Mouse (Mus musculus) forebrain, embryonic 15.5 days (tissue): Measurements from ENCODE around the gene Themis. TPM values are rescaled to one million over a fixed set of nuclear protein-coding genes. Genes with fewer than 3 reads are reported as not detected.

Experiments used
- ATAC-seq: fragments of 200-750 bp; cut with Nextera tagmentation; replicated peaks from 2 replicates; pipeline ENCODE4 v1.8.0; 2017; ENCODE audit warnings: mild to moderate bottlenecking, moderate TSS enrichment, moderate library complexity
- H3K27ac ChIP-seq: fragments of 300-500 bp; sonication (generic); replicated peaks from 2 replicates; pipeline ENCODE4 v1.5.1; 2015; ENCODE audit warnings: mild to moderate bottlenecking, inconsistent platforms
- H3K27me3 ChIP-seq: fragments of 300-500 bp; sonication (generic); 2 replicates; pipeline ENCODE4 v1.6.1; 2015; ENCODE audit warnings: inconsistent platforms
- H3K36me3 ChIP-seq: fragments of 300-500 bp; sonication (generic); 2 replicates; pipeline ENCODE4 v1.6.1; 2015; ENCODE audit warnings: mild to moderate bottlenecking, inconsistent platforms
- H3K4me1 ChIP-seq: fragments of 300-500 bp; sonication (generic); 2 replicates; pipeline ENCODE4 v1.6.1; 2015; ENCODE audit warnings: inconsistent platforms
- H3K4me2 ChIP-seq: fragments of 300-500 bp; sonication (generic); replicated peaks from 2 replicates; pipeline ENCODE4 v1.6.1; 2015; ENCODE audit warnings: mild to moderate bottlenecking, inconsistent platforms
- H3K4me3 ChIP-seq: fragments of 300-500 bp; sonication (generic); 2 replicates; pipeline ENCODE4 v1.5.1; 2015; ENCODE audit warnings: mild to moderate bottlenecking, inconsistent platforms
- H3K9ac ChIP-seq: fragments of 300-500 bp; sonication (generic); replicated peaks from 2 replicates; pipeline ENCODE4 v1.6.1; 2015; ENCODE audit warnings: mild to moderate bottlenecking, inconsistent platforms
- H3K9me3 ChIP-seq: fragments of 300-500 bp; sonication (generic); 2 replicates; pipeline ENCODE4 v1.6.1; 2016; ENCODE audit warnings: inconsistent platforms
- WGBS: fragments of 180-500 bp; shearing (Covaris S2); methylation state at CpG from one replicate; pipeline ENCODE4 v1.1.7; 2015; ENCODE audit warnings: mixed read lengths; 5-methylcytosine and 5-hydroxymethylcytosine counted together
- polyA plus RNA-seq: library from polyadenylated mRNA; unstranded; fragments of >200 nt; fragmentation: Nextera tagmentation; extraction: Ambion mirVana; gene quantifications from 2 replicates; pipeline ENCODE4 v1.2.1, GENCODE M21; 2015

Gene Themis
- polyA plus RNA-seq, 1 experiment from 2014 or later: 0.06 TPM

DNA sequence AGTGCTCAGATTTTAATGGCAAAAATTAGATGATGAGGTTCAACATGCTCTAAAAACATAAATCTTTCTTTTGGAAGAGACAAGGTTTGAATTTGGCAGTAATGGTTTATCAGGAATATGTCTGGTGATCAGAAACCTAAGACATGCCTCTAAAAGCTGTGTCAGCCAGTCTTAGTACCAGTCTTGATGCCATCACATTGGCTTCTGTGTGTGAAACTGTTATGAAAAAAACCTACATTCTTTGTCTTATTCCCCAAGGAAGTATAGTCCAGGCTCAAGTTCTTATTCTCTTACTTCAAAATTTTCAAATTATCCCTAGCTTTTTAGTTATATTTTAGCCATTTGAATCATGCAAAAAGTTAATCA lies 144.4 kb downstream of the Themis start:
- H3K27me3 ChIP-seq: no peaks in the 10 kb centered on the region
- ATAC-seq: peak; percentile 53; the same call in 1 of the 2 replicates

GRCm38 (mm10) chr10:28816160-28816559 lies 148.0 kb downstream of the Themis start:
- Histone ChIP-seq H3K4me3 (no peak overlapping the region), H3K27ac (no peak overlapping the region), H3K36me3 (no peaks in the 10 kb centered on the region), H3K4me2 (no peak overlapping the region), H3K9ac (no peak overlapping the region), H3K27me3 (no peaks in the 10 kb centered on the region), H3K4me1 (no peaks in the 10 kb centered on the region), H3K9me3 (no peaks in the 10 kb centered on the region)
- ATAC-seq: no peak
- WGBS: 72% methylated on average over 4 of the region's 4 CpGs

More for the DNA sequence above, 144.4 kb downstream of the Themis start:
- no peak overlapping the region for H3K4me2 ChIP-seq
- no peaks in the 10 kb centered on the region for H3K4me1 ChIP-seq
- H3K27ac ChIP-seq: no peak overlapping the region
- H3K9ac ChIP-seq: no peak overlapping the region
- H3K36me3 ChIP-seq: no peaks in the 10 kb centered on the region
- no peak overlapping the region for H3K4me3 ChIP-seq
- no peaks in the 10 kb centered on the region for H3K9me3 ChIP-seq

- 85% methylated on average over 3 of the region's 3 CpGs for WGBS
- H3K9me3 ChIP-seq: no peaks in the 10 kb centered on the region
- H3K27ac ChIP-seq: no peak overlapping the region
Observed at GRCm38 (mm10) chr10:28822320-28822719, 154.2 kb downstream of the Themis start.

DNA sequence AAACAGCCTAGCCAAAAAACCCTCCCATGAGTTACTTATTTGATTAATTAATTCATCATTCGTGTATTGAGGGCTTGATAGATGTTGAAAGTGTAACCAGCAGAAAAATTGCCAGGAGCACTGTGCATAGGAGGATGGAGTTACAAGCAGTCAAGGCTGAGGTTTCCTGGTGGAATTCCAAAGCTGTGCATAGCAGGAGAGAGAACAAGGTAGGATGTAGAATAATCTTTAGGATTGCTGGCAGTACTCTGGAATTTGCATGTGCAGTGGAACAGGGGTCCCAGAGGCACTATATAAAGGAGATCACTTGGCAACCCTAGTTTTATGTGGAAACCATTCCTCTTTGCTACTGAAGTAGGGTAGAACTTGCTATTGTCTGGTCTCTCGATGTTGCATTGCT lies 174.4 kb downstream of the Themis start:
- H3K4me3 ChIP-seq: no peak overlapping the region
- no peak overlapping the region for H3K9ac ChIP-seq
- 71% methylated on average over 2 of the region's 2 CpGs for WGBS
- H3K27ac ChIP-seq: no peak overlapping the region
- H3K36me3 ChIP-seq: no peaks in the 10 kb centered on the region
- H3K4me1 ChIP-seq: 0 out of 2 replicates have a peak, but pooled peaks cover 3% of the 10 kb centered on the region
- no peaks in the 10 kb centered on the region for H3K9me3 ChIP-seq
- H3K4me2 ChIP-seq: no peak overlapping the region
- ATAC-seq: no peak
- H3K27me3 ChIP-seq: no peaks in the 10 kb centered on the region

More at GRCm38 (mm10) chr10:28822320-28822719, 154.2 kb downstream of the Themis start:
- Histone ChIP-seq H3K4me2 (no peak overlapping the region), H3K36me3 (no peaks in the 10 kb centered on the region), H3K9ac (no peak overlapping the region), H3K27me3 (no peaks in the 10 kb centered on the region), H3K4me1 (no peaks in the 10 kb centered on the region), H3K4me3 (no peak overlapping the region)
- ATAC-seq: no peak

GRCm38 (mm10) chr10:28843755-28844717 lies 175.9 kb downstream of the Themis start:
- Histone ChIP-seq H3K4me2 (no peak overlapping the region), H3K36me3 (no peaks in the 10 kb centered on the region), H3K4me1 (0 out of 2 replicates have a peak, but pooled peaks cover 3% of the 10 kb centered on the region), H3K4me3 (no peak overlapping the region), H3K9ac (no peak overlapping the region), H3K27me3 (no peaks in the 10 kb centered on the region), H3K9me3 (no peaks in the 10 kb centered on the region), H3K27ac (no peak overlapping the region)
- peak; percentile 57 for ATAC-seq
- 25% methylated on average over 7 of the region's 7 CpGs for WGBS

- H3K36me3 ChIP-seq: no peaks in the 10 kb centered on the region
- WGBS: 83% methylated on average over 2 of the region's 2 CpGs
- H3K27me3 ChIP-seq: no peaks in the 10 kb centered on the region
- no peak overlapping the region for H3K4me2 ChIP-seq
- H3K4me1 ChIP-seq: no peaks in the 10 kb centered on the region
- ATAC-seq: no peak
- no peak overlapping the region for H3K4me3 ChIP-seq
- H3K9ac ChIP-seq: no peak overlapping the region
- H3K27ac ChIP-seq: no peak overlapping the region
- H3K9me3 ChIP-seq: no peaks in the 10 kb centered on the region
Observed at GRCm38 (mm10) chr10:28856154-28856553, 188.0 kb downstream of the Themis start.

- WGBS: 76% methylated on average over 4 of the region's 4 CpGs
- H3K27ac ChIP-seq: no peak overlapping the region
- no peaks in the 10 kb centered on the region for H3K36me3 ChIP-seq
- H3K4me3 ChIP-seq: no peak overlapping the region
- no peaks in the 10 kb centered on the region for H3K27me3 ChIP-seq
- no peak overlapping the region for H3K9ac ChIP-seq
- no peaks in the 10 kb centered on the region for H3K9me3 ChIP-seq
- no peaks in the 10 kb centered on the region for H3K4me1 ChIP-seq
- H3K4me2 ChIP-seq: no peak overlapping the region
- no peak for ATAC-seq
Observed at GRCm38 (mm10) chr10:28870580-28871354, 202.6 kb downstream of the Themis start.

DNA sequence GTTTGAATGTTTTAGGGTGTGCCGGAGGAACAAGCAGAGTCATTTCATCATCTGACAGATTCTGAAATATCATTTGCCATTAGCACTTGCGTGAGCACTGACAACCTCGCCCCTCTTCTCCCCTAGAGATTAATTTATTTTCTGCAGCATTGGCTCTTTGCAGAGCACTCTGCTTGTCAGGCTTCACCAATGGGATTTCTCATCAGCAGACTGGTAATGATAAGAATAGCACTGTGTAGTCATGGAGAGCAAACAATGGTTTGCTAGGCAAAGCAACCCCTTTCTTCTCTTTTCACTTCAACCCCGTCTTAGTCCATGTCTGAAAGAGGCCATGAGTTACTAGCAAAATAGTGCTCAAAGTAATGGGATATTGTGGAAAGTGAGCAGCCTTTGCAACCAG lies 206.4 kb downstream of the Themis start:
- H3K4me1 ChIP-seq: no peaks in the 10 kb centered on the region
- H3K9me3 ChIP-seq: no peaks in the 10 kb centered on the region
- H3K27ac ChIP-seq: no peak overlapping the region
- no peaks in the 10 kb centered on the region for H3K27me3 ChIP-seq
- ATAC-seq: peak; percentile 38; the same call in 1 of the 2 replicates
- no peak overlapping the region for H3K4me3 ChIP-seq
- no peaks in the 10 kb centered on the region for H3K36me3 ChIP-seq
- no peak overlapping the region for H3K4me2 ChIP-seq
- no peak overlapping the region for H3K9ac ChIP-seq
- 53% methylated on average over 4 of the region's 4 CpGs for WGBS

GRCm38 (mm10) chr10:28887643-28888042 lies 219.5 kb downstream of the Themis start:
- H3K4me2 ChIP-seq: no peak overlapping the region
- H3K9me3 ChIP-seq: no peaks in the 10 kb centered on the region
- no peak for ATAC-seq
- no peaks in the 10 kb centered on the region for H3K27me3 ChIP-seq
- H3K9ac ChIP-seq: no peak overlapping the region
- no peaks in the 10 kb centered on the region for H3K4me1 ChIP-seq
- 96% methylated on average over 1 of the region's 1 CpGs for WGBS
- H3K27ac ChIP-seq: no peak overlapping the region
- no peaks in the 10 kb centered on the region for H3K36me3 ChIP-seq
- no peak overlapping the region for H3K4me3 ChIP-seq

DNA sequence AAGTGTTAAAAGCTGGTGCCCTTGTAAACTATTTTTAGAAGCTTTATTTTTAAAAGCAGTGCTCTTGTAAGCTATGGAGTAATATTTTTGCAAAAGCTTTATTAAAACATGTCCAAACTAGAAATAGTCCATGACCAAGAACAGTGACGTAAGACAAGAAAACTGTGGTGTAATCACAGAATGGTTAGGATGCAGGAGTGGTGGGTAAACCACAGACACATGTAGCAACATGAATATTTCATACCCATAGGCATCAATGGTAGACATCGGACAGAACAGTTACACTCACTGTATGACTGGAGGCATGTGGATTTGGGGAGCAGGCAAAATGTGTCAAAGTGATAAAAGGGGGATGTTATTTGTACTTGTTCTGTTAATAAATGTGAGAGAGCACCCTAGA lies 222.7 kb downstream of the Themis start:
- H3K4me1 ChIP-seq: no peaks in the 10 kb centered on the region
- no peaks in the 10 kb centered on the region for H3K27me3 ChIP-seq
- H3K9me3 ChIP-seq: no peaks in the 10 kb centered on the region
- ATAC-seq: no peak
- no peak overlapping the region for H3K9ac ChIP-seq
- 90% methylated on average over 2 of the region's 2 CpGs for WGBS
- no peak overlapping the region for H3K27ac ChIP-seq
- H3K4me2 ChIP-seq: no peak overlapping the region
- no peaks in the 10 kb centered on the region for H3K36me3 ChIP-seq
- no peak overlapping the region for H3K4me3 ChIP-seq

DNA sequence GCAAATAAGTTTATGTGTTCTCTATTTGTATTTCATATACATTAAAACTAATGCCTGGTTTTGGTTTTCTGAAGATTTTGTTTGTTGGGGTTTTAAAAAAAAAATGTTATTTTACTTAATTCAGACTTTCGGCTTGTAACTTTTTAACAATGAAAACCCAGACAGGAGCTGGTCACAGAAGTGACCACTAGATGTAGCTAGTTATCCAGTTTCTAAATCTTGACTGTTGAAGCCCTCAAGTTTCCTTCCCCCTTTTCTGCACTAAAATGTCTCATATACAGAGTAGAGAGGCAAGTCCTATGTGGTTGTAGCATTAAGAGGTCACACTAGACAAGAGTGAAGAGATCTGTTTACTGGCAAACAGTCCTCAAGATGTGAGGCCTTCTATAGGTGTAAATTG lies 230.2 kb downstream of the Themis start:
- Histone ChIP-seq H3K4me1 (no peaks in the 10 kb centered on the region), H3K36me3 (no peaks in the 10 kb centered on the region), H3K9ac (no peak overlapping the region), H3K4me3 (no peak overlapping the region), H3K4me2 (no peak overlapping the region), H3K27ac (no peak overlapping the region), H3K27me3 (no peaks in the 10 kb centered on the region), H3K9me3 (no peaks in the 10 kb centered on the region)
- ATAC-seq: no peak
- 62% methylated on average over 1 of the region's 1 CpGs for WGBS
